Mouse (Mus musculus) liver, adult 2 months (tissue): Measurements from ENCODE around the gene Cdca8.

Experiments used
- CTCF ChIP-seq: fragments of 200-500 bp; IDR thresholded peaks from 2 replicates; pipeline ENCODE4 v1.5.1; 2011; ENCODE audit warnings: low read depth, low read length, control low read depth
- POLR2A ChIP-seq: fragments of 200-500 bp; IDR thresholded peaks from 2 replicates; pipeline ENCODE4 v1.6.1; 2011; ENCODE audit warnings: low read length, control low read depth; ENCODE audit not compliant: insufficient read depth; ENCODE audit errors: extremely low read depth

DNA sequence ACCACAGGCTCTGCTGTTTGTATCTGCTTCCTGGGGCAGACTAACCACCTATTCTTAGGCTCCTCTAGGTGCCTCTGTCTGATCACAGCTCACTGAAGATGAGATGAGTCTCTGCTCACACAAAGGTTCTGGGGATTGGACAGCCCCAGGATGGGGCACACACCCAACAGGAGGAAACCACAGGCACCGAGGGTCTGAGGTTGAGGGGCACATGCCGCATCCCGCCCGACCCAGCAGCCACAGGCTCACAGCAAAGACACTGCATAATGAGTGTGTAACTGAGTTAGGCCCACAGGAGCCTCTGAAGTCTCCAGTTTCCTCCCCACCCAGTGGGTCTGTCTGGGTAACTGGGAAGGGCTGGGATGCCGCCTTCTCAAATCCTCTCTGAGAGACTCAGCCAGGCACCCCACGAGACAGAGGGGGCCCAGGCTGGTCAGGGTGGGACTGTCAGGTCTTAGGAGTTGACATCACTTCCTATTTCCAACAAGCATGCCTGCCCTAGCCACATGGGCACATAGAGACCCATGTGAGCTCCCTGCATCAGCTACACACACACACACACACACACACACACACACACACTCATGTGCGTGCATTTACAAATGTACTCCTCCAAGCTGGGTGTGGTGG is 30.2 kb upstream of the Cdca8 start:
- TF ChIP-seq CTCF (no peak), POLR2A (no peak)
